Mouse (Mus musculus): ENCODE data around the gene Ccdc58. TPM values are rescaled to one million over a fixed set of nuclear protein-coding genes. Genes with fewer than 3 reads are reported as not detected.

Ccdc58 gene
- total RNA-seq, 1 experiment from 2014 or later = 45.5 TPM

Other genes with a start within 250 kb of the Ccdc58 start
- gene Parp14, start 200.1 kb upstream of the Ccdc58 start, total RNA-seq (2017) = 41.3 to 81.6 TPM (median 50.3 TPM) in 3 replicates
- gene Parp9, start 133.2 kb upstream of the Ccdc58 start, total RNA-seq (2017) = 69.9 to 79.8 TPM (median 70.6 TPM) in 3 replicates
- 29.2 to 67.2 TPM (median 45.3 TPM) in 3 replicates for gene Dtx3l, start 132.5 kb upstream of the Ccdc58 start, total RNA-seq (2017)
- 68.3 to 93.7 TPM (median 75.3 TPM) in 3 replicates for gene Kpna1, start 92.9 kb upstream of the Ccdc58 start, total RNA-seq (2017)
- gene Wdr5b, start 30.5 kb upstream of the Ccdc58 start, total RNA-seq (2017) = 10.3 to 16.4 TPM (median 12.5 TPM) in 3 replicates
- gene Fam162a, start 91 bp upstream of the Ccdc58 start, total RNA-seq (2017) = 29.4 to 38.9 TPM (median 36.2 TPM) in 3 replicates
- gene Csta1, start 59.6 kb downstream of the Ccdc58 start, total RNA-seq (2017) = not detected in 3 replicates
- not detected in 3 replicates for gene Stfa2l1, start 85.1 kb downstream of the Ccdc58 start, total RNA-seq (2017)
- gene Gm5483, start 112.5 kb downstream of the Ccdc58 start, total RNA-seq (2017) = not detected in 3 replicates
- not detected in 3 replicates for gene Gm5416, start 138.7 kb downstream of the Ccdc58 start, total RNA-seq (2017)
- gene 2010005H15Rik, start 149.8 kb downstream of the Ccdc58 start, total RNA-seq (2017) = not detected in 3 replicates
- gene Stfa1, start 205.3 kb downstream of the Ccdc58 start, total RNA-seq (2017) = not detected in 3 replicates